Mouse (Mus musculus): Measurements from ENCODE around the gene Natd1. TPM values are rescaled to one million over a fixed set of nuclear protein-coding genes. Genes with fewer than 3 reads are reported as not detected.

The Natd1 gene
- polyA plus RNA-seq (2012; rRNA removed): 51.5 and 54.6 TPM in 2 replicates

DNA sequence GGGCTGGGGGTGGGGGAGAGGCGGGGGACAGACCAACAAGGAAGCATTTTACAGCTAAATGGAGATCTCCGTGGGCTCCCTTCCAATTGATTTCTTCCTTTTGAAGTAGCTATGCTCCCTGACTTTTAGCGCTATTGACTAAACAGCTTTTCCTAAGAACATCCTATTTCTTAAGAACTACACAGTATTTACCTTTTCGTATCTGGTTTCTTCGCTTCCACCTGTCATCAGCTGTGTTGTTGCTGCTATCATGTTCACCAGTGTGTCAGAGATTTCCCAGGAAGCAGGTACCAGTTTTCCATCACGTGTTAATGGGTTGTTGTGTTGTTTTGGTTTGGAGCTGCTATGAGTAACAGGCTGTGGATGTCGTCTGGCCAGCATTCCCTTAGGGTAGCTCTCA, at the start of gene Natd1:
Gene Natd1 (minus strand): TSS at position 260 of the 400 bp plus-strand sequence.
- no peak for TF ChIP-seq CTCF (IDR thresholded peaks at IDR 0.05; ENCODE audit: borderline replicate concordance, extremely low read depth, insufficient read depth, insufficient read length)
- TF ChIP-seq POLR2A (IDR thresholded peaks at IDR 0.05; ENCODE audit: borderline replicate concordance, extremely low read depth, insufficient read depth, insufficient read length, poor library complexity, severe bottlenecking): no peak
- DNase-seq (ENCODE audit: low read depth): peak; percentile 37

DNA sequence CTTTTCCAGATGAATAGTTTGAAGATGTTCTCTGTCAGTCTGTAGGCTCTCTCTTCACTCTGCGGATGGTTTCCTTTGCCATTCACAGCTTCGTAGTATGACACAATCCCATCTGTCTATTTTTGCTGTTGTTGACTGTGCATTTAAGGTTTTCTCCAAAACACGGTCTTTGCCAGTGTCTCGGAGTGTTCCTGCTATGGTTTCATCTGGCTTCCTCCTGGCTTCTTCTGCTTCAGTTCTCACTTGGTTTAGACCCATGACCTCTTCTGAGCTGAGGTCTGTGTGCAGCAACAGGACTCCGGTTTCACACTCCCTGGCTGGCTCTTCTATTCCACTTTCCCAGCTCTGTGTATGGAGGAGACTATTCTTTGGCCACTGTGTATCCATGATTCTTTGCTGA, 48.2 kb upstream of the Natd1 start:
- peak; percentile 38 for DNase-seq (ENCODE audit: low read depth)
- no peak for TF ChIP-seq CTCF (IDR thresholded peaks at IDR 0.05; ENCODE audit: borderline replicate concordance, extremely low read depth, insufficient read depth, insufficient read length)
- no peak for TF ChIP-seq POLR2A (IDR thresholded peaks at IDR 0.05; ENCODE audit: borderline replicate concordance, extremely low read depth, insufficient read depth, insufficient read length, poor library complexity, severe bottlenecking)

DNA sequence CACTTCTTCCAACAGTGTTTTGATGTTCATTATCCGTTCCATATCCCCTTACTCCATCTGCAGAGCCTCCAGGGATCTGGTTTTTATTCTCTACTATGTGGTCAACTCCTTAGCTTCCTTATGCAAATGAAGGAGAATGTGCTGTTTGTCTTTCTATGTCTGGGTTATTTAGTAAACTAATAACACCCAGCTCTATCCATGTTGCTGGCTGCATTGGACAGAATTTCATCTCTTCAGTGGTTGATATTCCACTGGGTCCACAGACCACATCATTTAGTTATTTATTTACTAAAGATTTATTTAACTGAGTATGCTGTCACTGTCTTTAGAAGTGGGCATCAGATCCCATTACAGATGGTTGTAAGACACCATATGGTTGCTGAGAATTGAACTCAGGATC, 46.6 kb upstream of the Natd1 start:
- no peak for DNase-seq (ENCODE audit: low read depth)
- TF ChIP-seq POLR2A (IDR thresholded peaks at IDR 0.05; ENCODE audit: borderline replicate concordance, extremely low read depth, insufficient read depth, insufficient read length, poor library complexity, severe bottlenecking) (no peak), CTCF (IDR thresholded peaks at IDR 0.05; ENCODE audit: borderline replicate concordance, extremely low read depth, insufficient read depth, insufficient read length) (no peak)

DNA sequence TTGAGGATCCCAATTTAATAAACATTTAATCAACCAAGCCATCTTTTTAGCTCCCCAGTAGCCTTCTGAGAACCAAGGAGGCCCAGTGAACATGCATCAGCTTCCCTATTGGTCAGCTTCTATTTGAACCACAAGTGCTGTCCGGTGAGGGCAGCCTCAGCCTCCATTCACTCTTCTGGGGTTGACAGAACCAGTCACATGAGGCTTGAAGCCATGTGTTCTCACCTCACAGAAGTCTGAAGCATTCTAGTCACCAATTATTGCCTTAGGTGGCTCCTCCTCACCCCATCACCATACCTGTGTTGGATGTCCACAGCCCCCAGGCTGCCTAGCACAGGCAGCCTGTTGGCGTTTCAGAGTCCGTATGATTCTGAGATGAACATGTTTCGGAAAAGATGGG, 44.4 kb upstream of the Natd1 start:
- TF ChIP-seq CTCF (IDR thresholded peaks at IDR 0.05; ENCODE audit: borderline replicate concordance, extremely low read depth, insufficient read depth, insufficient read length): no peak
- TF ChIP-seq POLR2A (IDR thresholded peaks at IDR 0.05; ENCODE audit: borderline replicate concordance, extremely low read depth, insufficient read depth, insufficient read length, poor library complexity, severe bottlenecking): no peak

DNA sequence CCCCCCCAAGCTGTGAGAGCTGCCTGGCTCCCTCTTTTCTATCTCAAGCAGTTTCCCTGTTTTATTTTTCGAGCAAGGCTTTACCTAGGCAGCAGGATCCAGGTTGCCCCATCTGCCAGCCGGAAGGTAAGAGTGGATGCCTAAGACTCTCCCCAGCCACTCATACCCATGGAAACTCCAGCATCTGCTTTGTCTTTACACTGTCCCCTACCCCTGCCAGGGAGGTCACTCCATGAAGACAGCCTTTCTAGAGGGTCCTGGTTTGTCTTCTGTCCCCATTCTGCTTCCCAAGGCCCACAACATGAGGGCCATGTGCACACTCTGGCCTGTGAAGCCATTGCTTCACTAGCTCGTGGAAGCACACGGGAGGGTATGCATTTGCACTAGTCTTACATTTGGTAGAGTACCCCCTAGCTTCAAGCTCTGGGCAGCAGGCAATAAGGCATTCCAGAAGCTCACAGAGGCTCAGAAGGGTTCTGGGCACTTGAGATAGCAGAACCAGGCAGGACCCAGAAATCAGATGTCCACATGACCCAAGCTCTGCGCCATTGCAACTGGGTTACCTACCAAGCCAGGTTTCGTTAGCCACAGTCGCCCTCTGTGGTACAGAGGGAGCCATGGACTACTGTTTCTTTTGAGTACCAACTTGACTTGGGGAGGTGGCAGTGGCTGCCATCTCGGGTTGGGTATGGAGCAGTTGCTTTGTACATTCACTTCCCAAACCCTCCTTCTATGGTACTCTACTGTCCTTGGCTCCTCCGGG, 41.3 kb upstream of the Natd1 start:
- no peak for DNase-seq (ENCODE audit: low read depth)
- TF ChIP-seq CTCF (IDR thresholded peaks at IDR 0.05; ENCODE audit: borderline replicate concordance, extremely low read depth, insufficient read depth, insufficient read length): no peak

More for the DNA sequence above, 44.4 kb upstream of the Natd1 start:
- DNase-seq (ENCODE audit: low read depth): no peak

DNA sequence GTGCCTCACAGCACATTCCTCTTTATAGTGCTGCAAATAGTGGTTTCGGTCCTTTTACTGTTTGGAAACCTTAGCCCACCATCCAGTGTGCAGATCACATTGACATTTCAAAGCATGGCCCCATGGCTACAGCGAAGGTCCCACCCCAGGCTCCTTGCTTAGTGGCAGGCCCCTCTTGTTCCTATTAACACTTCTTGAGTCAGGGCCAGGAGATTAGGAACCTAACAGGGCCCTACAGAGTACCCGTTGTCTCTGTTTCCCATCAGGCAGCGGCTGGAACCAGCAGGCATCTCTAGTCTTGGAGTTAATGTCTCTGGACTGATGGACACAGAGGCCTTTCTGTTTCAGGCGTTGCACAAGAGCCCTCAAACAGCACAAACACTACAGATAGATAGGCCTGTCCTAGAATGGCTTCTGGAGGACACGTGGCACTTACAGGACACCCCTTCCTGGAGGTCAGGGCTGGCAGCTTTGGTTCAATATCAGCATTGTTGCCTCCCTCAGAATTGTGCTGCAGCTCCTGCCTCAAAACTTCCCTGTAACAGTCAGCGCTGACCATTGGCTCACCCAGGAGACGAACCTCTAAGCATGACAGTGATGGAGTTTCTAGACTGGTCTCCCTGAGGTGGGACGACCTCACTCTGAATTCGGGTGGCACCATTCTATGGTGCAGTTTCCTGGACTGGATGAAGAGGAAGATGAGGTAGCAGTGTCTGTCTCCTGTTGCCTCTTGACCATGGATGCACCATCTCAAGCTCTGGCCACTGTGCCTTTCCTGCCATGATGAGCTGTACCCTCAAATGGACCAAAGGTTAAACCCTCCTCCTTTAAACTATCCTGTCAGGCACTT, 39.9 kb upstream of the Natd1 start:
- no peak for TF ChIP-seq POLR2A (IDR thresholded peaks at IDR 0.05; ENCODE audit: borderline replicate concordance, extremely low read depth, insufficient read depth, insufficient read length, poor library complexity, severe bottlenecking)
- no peak for TF ChIP-seq CTCF (IDR thresholded peaks at IDR 0.05; ENCODE audit: borderline replicate concordance, extremely low read depth, insufficient read depth, insufficient read length)
- peak; percentile 16 for DNase-seq (ENCODE audit: low read depth)

DNA sequence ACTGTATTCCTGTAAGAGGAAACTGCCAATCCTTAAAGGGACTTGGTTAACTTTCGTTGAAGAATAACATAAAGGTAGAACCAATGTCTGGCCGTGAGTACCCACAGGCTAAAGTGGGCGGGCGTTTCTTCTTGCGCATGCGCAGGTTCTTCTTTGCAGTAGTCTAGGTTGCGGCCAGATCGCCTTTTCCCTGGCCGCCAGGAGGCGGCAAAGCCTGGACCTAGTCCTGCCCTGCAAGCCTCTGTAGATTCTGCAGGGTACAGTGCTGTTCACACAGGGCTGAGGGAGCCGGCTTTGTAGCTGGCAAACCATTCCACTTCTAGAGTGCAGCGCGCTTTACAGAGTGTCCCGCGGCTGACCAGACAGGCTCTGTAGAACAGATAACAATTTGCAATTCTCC, 39.3 kb upstream of the Natd1 start:
- no peak for TF ChIP-seq POLR2A (IDR thresholded peaks at IDR 0.05; ENCODE audit: borderline replicate concordance, extremely low read depth, insufficient read depth, insufficient read length, poor library complexity, severe bottlenecking)
- peak; percentile 91 for TF ChIP-seq CTCF (IDR thresholded peaks at IDR 0.05; ENCODE audit: borderline replicate concordance, extremely low read depth, insufficient read depth, insufficient read length)
- DNase-seq (ENCODE audit: low read depth): peak; percentile 96

DNA sequence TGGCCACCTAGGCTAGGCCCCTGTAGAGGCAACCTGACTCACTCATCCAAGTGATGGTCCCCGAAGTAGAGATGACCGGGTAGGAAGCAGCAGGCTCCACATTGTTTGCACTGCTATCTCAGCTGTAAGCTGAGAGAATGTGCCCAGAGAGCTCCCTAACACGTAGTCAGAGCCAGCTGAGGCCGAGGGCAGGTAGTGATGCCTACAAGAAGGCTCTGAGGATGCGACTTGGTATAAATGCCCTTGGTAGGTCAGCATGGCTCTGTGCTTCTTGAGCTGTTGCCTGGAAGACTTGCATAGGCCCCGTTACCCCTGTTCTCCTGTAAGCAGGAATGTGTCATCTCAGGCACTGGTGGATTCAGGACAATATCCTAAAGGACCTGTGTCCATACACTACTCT, 38.4 kb upstream of the Natd1 start:
- no peak for TF ChIP-seq CTCF (IDR thresholded peaks at IDR 0.05; ENCODE audit: borderline replicate concordance, extremely low read depth, insufficient read depth, insufficient read length)
- TF ChIP-seq POLR2A (IDR thresholded peaks at IDR 0.05; ENCODE audit: borderline replicate concordance, extremely low read depth, insufficient read depth, insufficient read length, poor library complexity, severe bottlenecking): no peak
- no peak for DNase-seq (ENCODE audit: low read depth)

DNA sequence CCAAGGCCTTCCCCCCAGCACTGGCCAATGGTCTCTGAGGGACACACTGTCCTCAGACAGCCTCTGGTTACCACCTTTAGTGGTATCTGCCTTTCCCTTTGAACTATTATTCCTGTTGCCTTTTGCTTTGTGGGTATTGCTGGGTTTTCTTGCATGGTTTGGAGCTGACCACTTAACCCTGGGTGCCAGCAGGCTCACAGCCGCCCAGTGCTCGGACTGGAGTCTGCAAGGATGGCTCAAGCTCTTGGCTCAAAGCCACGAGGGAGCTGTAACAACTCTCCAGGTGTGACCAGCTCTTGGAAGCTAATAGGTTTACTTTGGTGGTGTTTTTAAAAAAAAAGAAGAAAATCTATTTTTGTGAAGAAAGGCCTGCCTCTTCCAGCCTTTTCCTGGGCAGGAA, 37.8 kb upstream of the Natd1 start:
- no peak for DNase-seq (ENCODE audit: low read depth)
- TF ChIP-seq CTCF (IDR thresholded peaks at IDR 0.05; ENCODE audit: borderline replicate concordance, extremely low read depth, insufficient read depth, insufficient read length) (no peak), POLR2A (IDR thresholded peaks at IDR 0.05; ENCODE audit: borderline replicate concordance, extremely low read depth, insufficient read depth, insufficient read length, poor library complexity, severe bottlenecking) (no peak)

DNA sequence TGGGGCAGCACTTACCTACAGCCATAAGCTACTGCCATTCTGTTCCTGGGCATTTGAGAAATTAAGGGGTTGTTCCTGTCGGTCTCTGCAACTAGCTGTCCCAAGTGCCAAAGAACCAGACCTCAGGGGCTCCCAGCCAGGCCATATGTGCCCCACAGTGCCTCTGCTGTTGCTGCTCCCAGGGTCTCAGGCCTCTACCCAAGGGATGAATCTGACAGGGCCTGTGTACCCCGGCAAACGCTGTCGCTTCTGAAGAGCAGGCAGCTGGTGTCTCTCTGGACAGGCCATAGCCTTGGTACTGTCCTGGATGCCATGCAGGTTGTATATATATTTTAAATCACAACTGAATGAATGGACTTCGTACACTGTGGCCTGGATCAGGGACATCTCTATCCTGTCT, 37.3 kb upstream of the Natd1 start:
- no peak for TF ChIP-seq POLR2A (IDR thresholded peaks at IDR 0.05; ENCODE audit: borderline replicate concordance, extremely low read depth, insufficient read depth, insufficient read length, poor library complexity, severe bottlenecking)
- TF ChIP-seq CTCF (IDR thresholded peaks at IDR 0.05; ENCODE audit: borderline replicate concordance, extremely low read depth, insufficient read depth, insufficient read length): no peak
- no peak for DNase-seq (ENCODE audit: low read depth)

DNA sequence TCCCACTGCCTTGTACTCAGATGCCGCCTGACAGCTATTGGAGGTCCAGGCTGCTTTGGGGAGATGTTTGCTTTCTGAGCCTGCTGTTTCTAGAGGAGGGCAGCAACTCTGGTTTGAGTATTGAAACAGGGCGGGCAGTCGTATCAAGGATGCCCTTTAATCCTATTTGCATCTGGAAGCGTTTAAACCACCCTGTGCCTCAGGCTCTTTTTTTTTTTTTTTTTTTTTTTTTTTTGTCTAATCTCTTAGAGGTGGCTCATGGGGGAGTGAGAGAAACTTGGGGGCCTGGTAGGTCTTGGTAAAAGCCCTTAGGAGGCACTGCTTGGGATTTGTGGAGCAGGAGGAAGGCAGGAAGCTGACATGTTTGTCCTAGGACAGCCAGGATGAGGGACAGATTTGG, 30.5 kb upstream of the Natd1 start:
- no peak for DNase-seq (ENCODE audit: low read depth)
- TF ChIP-seq CTCF (IDR thresholded peaks at IDR 0.05; ENCODE audit: borderline replicate concordance, extremely low read depth, insufficient read depth, insufficient read length) (no peak), POLR2A (IDR thresholded peaks at IDR 0.05; ENCODE audit: borderline replicate concordance, extremely low read depth, insufficient read depth, insufficient read length, poor library complexity, severe bottlenecking) (no peak)

Measured in brain, embryonic 14.5 days (tissue).